9 mouse cellular contexts compared by ENCODE assay signal in the genomic region with DNA sequence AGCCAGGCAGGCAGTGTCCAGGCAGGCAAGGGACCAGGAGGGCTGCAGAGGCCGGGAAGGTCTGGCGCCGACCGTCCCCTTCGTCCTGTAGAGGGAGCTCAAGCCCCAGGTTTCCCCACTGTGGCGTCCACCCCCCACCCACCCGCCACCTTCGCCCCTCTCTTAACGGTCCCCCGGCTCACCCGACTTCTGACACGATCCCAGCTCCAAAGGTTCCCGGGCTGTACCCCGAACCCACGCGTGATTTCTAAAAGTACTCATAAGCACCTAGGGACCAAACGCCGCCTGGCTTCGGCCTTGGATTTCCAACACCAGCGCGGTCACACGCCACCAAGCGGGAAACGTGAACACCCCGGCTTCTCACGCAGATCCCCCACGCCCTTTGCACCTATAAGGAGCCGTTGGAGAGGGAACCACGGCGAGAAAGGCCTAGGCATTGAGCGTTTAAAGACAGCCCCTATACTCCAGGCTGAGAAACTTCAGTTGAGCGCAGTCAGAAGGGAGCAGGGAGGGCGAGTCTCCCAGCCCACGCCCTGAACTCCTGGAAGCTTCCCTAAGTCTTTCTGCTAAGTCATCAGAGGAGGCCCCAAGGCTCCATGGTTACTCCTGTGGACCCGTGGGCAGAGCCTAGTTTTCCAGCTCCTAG. TPM values are rescaled to one million over a fixed set of nuclear protein-coding genes. Genes with fewer than 3 reads are reported as not detected.
A peak's percentile ranks its signal among the peaks of the same experiment; 100 is the strongest.
DNase-seq lines count a peak whose midpoint lies in the region; ATAC-seq and TF ChIP-seq lines count a peak whose summit lies in the region.
"Had no signal": no experiment of that assay in that cellular context is flagged by ENCODE, and none has a peak within 500 bp of the region (broad histone marks: within the 10 kb centered on the region; RNA-seq: fewer than 3 reads in every experiment).

No protein-coding gene starts in this region.

- peak overlapping the region; percentile 26; the same call in 1 of the 2 replicates for H3K4me3 ChIP-seq in forebrain, embryonic 13.5 days
- peak overlapping the region; percentile 92 for H3K4me3 ChIP-seq in hindbrain, embryonic 10.5 days
- peak overlapping the region; percentile 55 for H3K4me3 ChIP-seq in limb, embryonic 14.5 days (replicated peaks; ENCODE audit: low read length)
- peak overlapping the region; percentile 61 for H3K4me3 ChIP-seq in midbrain, embryonic 16.5 days (ENCODE audit: low read depth, low read length)

- 0 out of 2 replicates have a peak overlapping the region, but pooled peaks have one; percentile 10 for H3K9ac ChIP-seq in forebrain, embryonic 13.5 days
- H3K9ac ChIP-seq in limb, embryonic 14.5 days (ENCODE audit: low read depth, low read length, severe bottlenecking): peak overlapping the region; percentile 13; the same call in 1 of the 2 replicates
- H3K9ac ChIP-seq in midbrain, embryonic 16.5 days (ENCODE audit: low read depth, low read length): peak overlapping the region; percentile 27

- ATAC-seq in forebrain, embryonic 13.5 days: peak; percentile 52; the same call in 1 of the 2 replicates
- peak; percentile 36; the same call in 1 of the 2 replicates for ATAC-seq in limb, embryonic 14.5 days (ENCODE audit: low FRiP score, low read depth)
- ATAC-seq in midbrain, embryonic 16.5 days: 0 out of 2 replicates have a peak, but pooled peaks have one; percentile 25

- TF ChIP-seq POLR2A in limb, embryonic 14.5 days (IDR thresholded peaks at IDR 0.05; ENCODE audit: borderline replicate concordance, extremely low read depth, insufficient read depth, insufficient read length): no peak

- H3K27ac ChIP-seq in forebrain, embryonic 13.5 days: no peak overlapping the region
- H3K27ac ChIP-seq in hindbrain, embryonic 10.5 days: peak overlapping the region; percentile 98
- no peak overlapping the region for H3K27ac ChIP-seq in limb, embryonic 14.5 days (replicated peaks; ENCODE audit: low read depth, low read length)
- no peak overlapping the region for H3K27ac ChIP-seq in midbrain, embryonic 16.5 days (ENCODE audit: low read length)

- H3K4me1 ChIP-seq in forebrain, embryonic 13.5 days: peaks cover 45% of the 10 kb centered on the region
- peaks cover 68% of the 10 kb centered on the region for H3K4me1 ChIP-seq in hindbrain, embryonic 10.5 days (replicated peaks)
- H3K4me1 ChIP-seq in limb, embryonic 14.5 days (ENCODE audit: control insufficient read depth, insufficient read depth, low read length): peaks cover 5% of the 10 kb centered on the region
- peaks cover 23% of the 10 kb centered on the region for H3K4me1 ChIP-seq in midbrain, embryonic 16.5 days (ENCODE audit: control insufficient read depth, insufficient read depth, low read length)

- no peaks in the 10 kb centered on the region for H3K36me3 ChIP-seq in forebrain, embryonic 13.5 days (ENCODE audit: poor library complexity, severe bottlenecking)
- H3K36me3 ChIP-seq in hindbrain, embryonic 10.5 days: peaks cover 24% of the 10 kb centered on the region
- no peaks in the 10 kb centered on the region for H3K36me3 ChIP-seq in limb, embryonic 14.5 days (ENCODE audit: control insufficient read depth, insufficient read depth, low read length)
- no peaks in the 10 kb centered on the region for H3K36me3 ChIP-seq in midbrain, embryonic 16.5 days (ENCODE audit: control insufficient read depth, insufficient read depth, low read length)

- H3K27me3 ChIP-seq in forebrain, embryonic 13.5 days: peaks cover 94% of the 10 kb centered on the region
- H3K27me3 ChIP-seq in hindbrain, embryonic 10.5 days (ENCODE audit: insufficient read depth, poor library complexity, severe bottlenecking): peaks cover 77% of the 10 kb centered on the region
- peaks cover 68% of the 10 kb centered on the region for H3K27me3 ChIP-seq in limb, embryonic 14.5 days (ENCODE audit: control insufficient read depth, insufficient read depth, low read length)
- peaks cover 18% of the 10 kb centered on the region for H3K27me3 ChIP-seq in midbrain, embryonic 16.5 days (ENCODE audit: control insufficient read depth, insufficient read depth, low read depth, low read length)

- under 1% methylated on average over 35 of the region's 35 CpGs for whole genome bisulfite sequencing in forebrain, embryonic 13.5 days
- WGBS in hindbrain, embryonic 10.5 days: 1% methylated on average over 35 of the region's 35 CpGs
- WGBS in limb, embryonic 14.5 days: under 1% methylated on average over 32 of the region's 35 CpGs
- WGBS in midbrain, embryonic 16.5 days: 2% methylated on average over 35 of the region's 35 CpGs

- H3K9me3 ChIP-seq in forebrain, embryonic 13.5 days (replicated peaks): no peaks in the 10 kb centered on the region
- H3K9me3 ChIP-seq in hindbrain, embryonic 10.5 days: no peaks in the 10 kb centered on the region
- H3K9me3 ChIP-seq in limb, embryonic 14.5 days (ENCODE audit: control insufficient read depth, low read length): no peaks in the 10 kb centered on the region
- no peaks in the 10 kb centered on the region for H3K9me3 ChIP-seq in midbrain, embryonic 16.5 days (replicated peaks; ENCODE audit: control insufficient read depth, low read length, poor library complexity, severe bottlenecking)

- H3K4me2 ChIP-seq in forebrain, embryonic 13.5 days: peak overlapping the region; percentile 56
- peak overlapping the region; percentile 50 for H3K4me2 ChIP-seq in limb, embryonic 14.5 days (replicated peaks; ENCODE audit: low read depth, low read length, severe bottlenecking)
- H3K4me2 ChIP-seq in midbrain, embryonic 16.5 days (ENCODE audit: low read length): peak overlapping the region; percentile 84

- DNase-seq in cerebellum, adult 11 months: peak; percentile 34
- no peak for DNase-seq in cerebellum, adult 9-11 months
- DNase-seq in adrenal gland, postnatal 36 days: peak; percentile 75 to 79
- DNase-seq in hindbrain, embryonic 10.5 days (ENCODE audit: low spot score): peak; percentile 84
- peak; percentile 45 for DNase-seq in limb, embryonic 14.5 days (ENCODE audit: low spot score)
- peak; percentile 41 to 70 for DNase-seq in urinary bladder, postnatal 4 days (ENCODE audit: low spot score in 2 of 2)

RNA-seq across cellular contexts. Expression of a gene that starts 4.1 kb away (rescaled TPM):
- total RNA-seq in adrenal gland, postnatal 36 days (2021): 1 to 10 TPM; 9.0 to 9.5 TPM
- 2.7 and 3.8 TPM in 2 replicates for polyA plus RNA-seq in forebrain, embryonic 13.5 days (2015; fragmentation: Nextera tagmentation; extraction: Ambion mirVana)
- 38.1 and 45.2 TPM in 2 replicates for polyA plus RNA-seq in hindbrain, embryonic 10.5 days (2016; fragmentation: Nextera tagmentation; extraction: Ambion mirVana)
- polyA plus RNA-seq in limb, embryonic 14.5 days (2012; rRNA removed): 28.2 and 33.5 TPM in 2 replicates
- polyA plus RNA-seq in limb, embryonic 14.5 days (2014; fragmentation: Nextera tagmentation; extraction: Ambion mirVana): 15.3 and 17.2 TPM in 2 replicates
- polyA plus RNA-seq in midbrain, embryonic 16.5 days (2015; fragmentation: Nextera tagmentation; extraction: Ambion mirVana): 16.2 and 16.9 TPM in 2 replicates
- total RNA-seq: hematopoietic stem cell, adult 5-6 weeks had no signal

Comparison
In these comparisons a context has a peak if more than half of its experiments do, and no peak if none do; other contexts are left out.
1. H3K4me3 ChIP-seq: peak in every context shown above with its lines; median percentile 92 in hindbrain, embryonic 10.5 days; 61 in midbrain, embryonic 16.5 days; 55 in limb, embryonic 14.5 days; 26 in forebrain, embryonic 13.5 days.